ENCODE assay signal across 8 mouse cellular contexts in genomic region chr17:22866845-22867481, GRCm38 (mm10). TPM values are rescaled to one million over a fixed set of nuclear protein-coding genes. Genes with fewer than 3 reads are reported as not detected.
A peak's percentile ranks its signal among the peaks of the same experiment; 100 is the strongest.
DNase-seq lines count a peak whose midpoint lies in the region; ATAC-seq and TF ChIP-seq lines count a peak whose summit lies in the region.

Gene Zfp945, minus strand, starts transcription at chr17:22867134.

- peak; percentile 82 for DNase-seq in 3134 (ENCODE audit: extremely low read depth, insufficient read length, low spot score)
- peak; percentile 76 for DNase-seq in adrenal gland, postnatal 25 days
- DNase-seq in left cerebral cortex, postnatal 36 days (ENCODE audit: low spot score in 2 of 2): peak; percentile 59 to 72
- DNase-seq in midbrain, embryonic 10.5 days (ENCODE audit: low spot score): peak; percentile 69
- peak; percentile 51 for DNase-seq in right cerebral cortex, postnatal 4 days

- 0% methylated on average over 20 of the region's 20 CpGs for WGBS in embryonic facial prominence, embryonic 12.5 days
- under 1% methylated on average over 20 of the region's 20 CpGs for WGBS in intestine, postnatal 0 days
- WGBS in midbrain, embryonic 10.5 days: 2% methylated on average over 20 of the region's 20 CpGs

- peaks cover 14% of the 10 kb centered on the region for H3K36me3 ChIP-seq in embryonic facial prominence, embryonic 12.5 days
- peaks cover 6% of the 10 kb centered on the region; the same call in 1 of the 2 replicates for H3K36me3 ChIP-seq in intestine, postnatal 0 days (ENCODE audit: control insufficient read depth, insufficient read depth)
- H3K36me3 ChIP-seq in midbrain, embryonic 10.5 days: peaks cover 33% of the 10 kb centered on the region

- TF ChIP-seq CTCF in intestine, postnatal 0 days (IDR thresholded peaks at IDR 0.05; ENCODE audit: low read depth): no peak

- peak within 1 kb of the TSS; percentile 90 for H3K27ac ChIP-seq in embryonic facial prominence, embryonic 12.5 days
- H3K27ac ChIP-seq in intestine, postnatal 0 days (ENCODE audit: low read depth, low read length): peak within 1 kb of the TSS; percentile 84
- H3K27ac ChIP-seq in midbrain, embryonic 10.5 days (replicated peaks): peak within 1 kb of the TSS; percentile 90

- H3K4me1 ChIP-seq in embryonic facial prominence, embryonic 12.5 days: peaks cover 6% of the 10 kb centered on the region; the same call in 1 of the 2 replicates
- H3K4me1 ChIP-seq in intestine, postnatal 0 days (replicated peaks; ENCODE audit: control insufficient read depth, insufficient read depth, low read length): 0 out of 2 replicates have a peak, but pooled peaks cover 7% of the 10 kb centered on the region
- peaks cover 13% of the 10 kb centered on the region for H3K4me1 ChIP-seq in midbrain, embryonic 10.5 days

- no peaks in the 10 kb centered on the region for H3K9me3 ChIP-seq in embryonic facial prominence, embryonic 12.5 days
- H3K9me3 ChIP-seq in intestine, postnatal 0 days (ENCODE audit: control insufficient read depth): no peaks in the 10 kb centered on the region
- H3K9me3 ChIP-seq in midbrain, embryonic 10.5 days (replicated peaks): no peaks in the 10 kb centered on the region; the same call in 1 of the 2 replicates

- H3K4me2 ChIP-seq in embryonic facial prominence, embryonic 12.5 days (replicated peaks): peak within 1 kb of the TSS; percentile 55
- peak within 1 kb of the TSS; percentile 78 for H3K4me2 ChIP-seq in intestine, postnatal 0 days (replicated peaks; ENCODE audit: low read depth)

- peak within 1 kb of the TSS; percentile 68 for H3K9ac ChIP-seq in embryonic facial prominence, embryonic 12.5 days
- H3K9ac ChIP-seq in intestine, postnatal 0 days (ENCODE audit: low read depth, low read length): peak within 1 kb of the TSS; percentile 66

- peak within 1 kb of the TSS; percentile 54 for H3K4me3 ChIP-seq in embryonic facial prominence, embryonic 12.5 days
- H3K4me3 ChIP-seq in intestine, postnatal 0 days (ENCODE audit: low read depth, low read length): peak within 1 kb of the TSS; percentile 94
- peak within 1 kb of the TSS; percentile 77 for H3K4me3 ChIP-seq in midbrain, embryonic 10.5 days

- no peaks in the 10 kb centered on the region for H3K27me3 ChIP-seq in embryonic facial prominence, embryonic 12.5 days
- no peaks in the 10 kb centered on the region for H3K27me3 ChIP-seq in intestine, postnatal 0 days (replicated peaks; ENCODE audit: control insufficient read depth, insufficient read depth, low read length)
- H3K27me3 ChIP-seq in midbrain, embryonic 10.5 days (ENCODE audit: low read depth, poor library complexity, severe bottlenecking): no peaks in the 10 kb centered on the region

- ATAC-seq in embryonic facial prominence, embryonic 12.5 days (ENCODE audit: insufficient number of reproducible peaks, insufficient read depth, low FRiP score, low TSS enrichment): peak; percentile 96
- ATAC-seq in granulocyte monocyte progenitor cell, adult 5-6 weeks (replicated peaks; ENCODE audit: poor library complexity, severe bottlenecking): peak; percentile 82
- peak; percentile 92 for ATAC-seq in intestine, postnatal 0 days

- intact Hi-C loops in left cerebral cortex, postnatal 36 days (cut with DNase I): loop anchor here (5.0 kb wide), 1 partner anchor 130 kb away; no protein-coding TSS in a partner anchor

RNA-seq across cellular contexts. Expression of gene Zfp945, which starts in this region (rescaled TPM):
- total RNA-seq in adrenal gland, postnatal 25 days (2021): 15.0 and 19.5 TPM in 2 replicates
- 27.6 and 29.2 TPM in 2 replicates for polyA plus RNA-seq in embryonic facial prominence, embryonic 12.5 days (2016; fragmentation: Nextera tagmentation; extraction: Ambion mirVana)
- total RNA-seq in granulocyte monocyte progenitor cell, adult 5-6 weeks (2014; fragmentation: Nextera tagmentation): 12.6 and 13.9 TPM in 2 replicates
- total RNA-seq in granulocyte monocyte progenitor cell, adult 5-6 weeks (2017): 7.1 and 13.3 TPM in 2 replicates
- polyA plus RNA-seq in intestine, postnatal 0 days (2015; fragmentation: Nextera tagmentation; extraction: Ambion mirVana): 8.3 and 8.9 TPM in 2 replicates
- 10 to 100 TPM; 14.4 to 16.1 TPM for total RNA-seq in left cerebral cortex, postnatal 36 days (2021)
- 17.1 and 20.7 TPM in 2 replicates for polyA plus RNA-seq in midbrain, embryonic 10.5 days (2016; fragmentation: Nextera tagmentation; extraction: Ambion mirVana)

Comparison
In these comparisons a context has a peak if more than half of its experiments do, and no peak if none do; other contexts are left out.
1. Peak in every context shown above with its lines: DNase-seq, ATAC-seq, H3K4me3 ChIP-seq and H3K27ac ChIP-seq.